Mouse (Mus musculus): ENCODE measurements around the gene AI467606. TPM values are rescaled to one million over a fixed set of nuclear protein-coding genes. Genes with fewer than 3 reads are reported as not detected.

Gene AI467606
- polyA plus RNA-seq (2016; fragmentation: Nextera tagmentation; extraction: Ambion mirVana): 0.54 and 1.4 TPM in 2 replicates

DNA sequence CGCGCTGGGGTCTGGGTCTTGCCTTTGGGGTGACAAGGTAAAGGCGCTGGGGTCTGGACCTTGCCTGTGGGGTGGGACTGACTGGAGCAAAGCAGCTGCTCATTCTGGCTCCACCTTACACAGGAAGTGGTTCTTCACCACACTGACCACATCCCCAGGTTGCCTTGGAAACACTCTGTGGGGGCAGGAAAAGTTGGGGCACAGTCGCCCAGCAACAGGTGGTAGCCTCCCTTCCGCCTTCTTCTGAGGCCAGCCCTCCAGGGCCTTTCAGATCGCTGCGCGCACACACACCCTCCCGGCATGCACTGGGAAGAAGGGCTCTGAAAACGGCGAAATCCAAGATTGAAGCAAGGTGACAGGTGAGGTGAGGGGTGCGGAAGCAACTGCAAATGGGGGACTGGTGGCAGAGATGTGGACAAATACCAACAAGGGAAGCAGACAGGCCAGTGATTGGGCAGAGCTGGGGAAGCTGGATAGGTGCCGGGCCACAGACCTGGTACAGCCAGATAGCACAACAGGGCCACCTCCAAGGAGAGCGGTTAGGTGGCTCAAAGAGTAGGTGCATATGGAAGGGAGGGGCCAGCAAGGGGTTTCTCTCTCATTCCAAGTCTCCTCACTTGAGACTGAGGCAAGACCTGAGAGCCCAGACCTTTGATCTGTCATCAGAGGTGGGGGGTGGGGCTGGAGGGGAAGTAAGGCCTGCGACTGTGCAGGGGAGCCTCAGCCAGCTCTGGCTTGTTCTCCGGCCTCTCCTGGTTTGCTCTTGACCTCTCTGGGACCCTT lies at the start of gene AI467606:
TSS of gene AI467606 (plus strand) at position 246 of the 783 bp plus-strand sequence.
- Histone ChIP-seq H3K27me3 (replicated peaks; ENCODE audit: low read depth, poor library complexity, severe bottlenecking) (peaks cover 10% of the 10 kb centered on the region; the same call in 1 of the 2 replicates), H3K4me3 (peak within 1 kb of the TSS; percentile 33; the same call in 1 of the 2 replicates), H3K4me1 (peaks cover 39% of the 10 kb centered on the region), H3K27ac (replicated peaks) (peak within 1 kb of the TSS; percentile 71), H3K36me3 (replicated peaks) (no peaks in the 10 kb centered on the region), H3K9me3 (no peaks in the 10 kb centered on the region)
- 70% methylated on average over 16 of the region's 16 CpGs for WGBS
- peak; percentile 26 for DNase-seq (ENCODE audit: low spot score)

DNA sequence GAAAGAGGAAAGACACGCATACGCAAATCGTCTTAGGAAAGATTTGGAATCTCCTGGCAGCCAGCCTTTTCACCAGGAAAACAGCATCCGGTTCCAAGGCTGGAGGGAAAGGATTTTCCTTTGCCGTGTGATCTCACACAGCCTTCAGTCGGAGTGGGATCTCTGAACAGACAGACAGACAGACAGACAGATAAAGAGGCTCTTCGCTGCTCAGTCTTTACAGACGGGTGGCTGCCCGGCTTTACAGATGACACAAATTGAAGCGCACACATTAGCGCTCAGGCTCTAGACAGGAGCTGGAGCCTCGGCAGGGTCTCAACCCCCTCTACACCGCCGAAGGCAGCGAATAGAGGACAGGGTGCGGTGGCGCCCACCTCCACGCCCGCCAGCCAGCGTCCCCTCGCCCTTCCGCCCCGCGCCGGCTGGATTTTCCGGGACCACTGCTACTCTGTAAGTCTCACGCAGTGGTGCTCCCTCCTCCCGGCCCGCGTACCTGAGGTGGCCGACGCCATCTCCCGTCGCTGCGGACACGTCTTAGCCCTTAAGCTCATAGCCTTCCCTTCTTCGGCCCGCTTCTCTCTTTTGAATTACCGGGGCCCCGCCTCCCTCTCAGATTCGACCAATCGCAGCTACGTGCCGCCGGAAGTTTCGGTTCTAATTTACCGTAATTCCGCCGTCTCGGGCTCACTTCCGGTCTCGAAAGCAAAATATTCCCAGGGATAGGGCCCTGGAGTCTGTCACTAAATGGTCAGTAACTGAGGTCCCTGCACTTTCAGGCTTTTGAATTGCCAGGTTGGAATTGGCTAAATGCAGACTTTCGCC lies 49.1 kb upstream of the AI467606 start, which contains the start of gene Kif22:
TSS of gene Kif22 (minus strand) at position 621 of the 822 bp plus-strand sequence.
- peak; percentile 91 for DNase-seq (ENCODE audit: low spot score)
- H3K27me3 ChIP-seq (replicated peaks; ENCODE audit: low read depth, poor library complexity, severe bottlenecking): no peaks in the 10 kb centered on the region
- H3K4me3 ChIP-seq: peak within 1 kb of the TSS; percentile 97
- H3K9me3 ChIP-seq: no peaks in the 10 kb centered on the region
- WGBS: under 1% methylated on average over 53 of the region's 53 CpGs
- peaks cover 25% of the 10 kb centered on the region for H3K4me1 ChIP-seq
- H3K27ac ChIP-seq (replicated peaks): peak within 1 kb of the TSS; percentile 94
- H3K36me3 ChIP-seq (replicated peaks): peaks cover 38% of the 10 kb centered on the region

GRCm38 (mm10) chr7:127055026-127055585 lies 36.1 kb upstream of the AI467606 start:
- Histone ChIP-seq H3K36me3 (replicated peaks) (no peaks in the 10 kb centered on the region), H3K4me3 (no peak overlapping the region), H3K27ac (replicated peaks) (no peak overlapping the region), H3K9me3 (no peaks in the 10 kb centered on the region), H3K4me1 (no peaks in the 10 kb centered on the region), H3K27me3 (replicated peaks; ENCODE audit: low read depth, poor library complexity, severe bottlenecking) (no peaks in the 10 kb centered on the region)
- 70% methylated on average over 5 of the region's 5 CpGs for WGBS
- DNase-seq (ENCODE audit: low spot score): no peak

DNA sequence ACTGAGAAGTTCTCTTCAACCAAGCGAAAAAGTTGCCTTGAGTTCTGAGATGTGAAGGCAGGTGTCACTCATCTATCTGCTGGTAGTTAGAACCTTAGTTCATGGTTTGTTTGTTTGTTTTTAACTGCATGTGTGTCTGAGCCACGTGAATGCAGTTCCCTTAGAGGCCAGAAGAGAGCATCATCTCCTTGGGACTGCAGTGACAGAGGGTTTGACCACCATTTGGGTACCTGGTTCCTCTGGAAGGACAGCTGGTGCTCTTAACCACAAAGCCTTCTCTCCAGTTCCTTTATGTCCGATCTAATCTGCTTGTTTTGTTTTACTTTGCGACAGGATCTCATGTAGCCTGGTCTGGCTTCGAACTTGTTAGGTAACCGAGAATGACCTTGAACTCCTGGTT lies 25.6 kb upstream of the AI467606 start:
- WGBS: 85% methylated on average over 6 of the region's 6 CpGs
- H3K4me1 ChIP-seq: no peaks in the 10 kb centered on the region
- no peaks in the 10 kb centered on the region for H3K36me3 ChIP-seq (replicated peaks)
- H3K27ac ChIP-seq (replicated peaks): no peak overlapping the region
- H3K9me3 ChIP-seq: no peaks in the 10 kb centered on the region
- H3K27me3 ChIP-seq (replicated peaks; ENCODE audit: low read depth, poor library complexity, severe bottlenecking): no peaks in the 10 kb centered on the region
- DNase-seq (ENCODE audit: low spot score): no peak
- no peak overlapping the region for H3K4me3 ChIP-seq

- Histone ChIP-seq H3K27ac (replicated peaks) (no peak overlapping the region), H3K4me1 (no peaks in the 10 kb centered on the region), H3K27me3 (replicated peaks; ENCODE audit: low read depth, poor library complexity, severe bottlenecking) (no peaks in the 10 kb centered on the region), H3K4me3 (no peak overlapping the region), H3K36me3 (replicated peaks) (no peaks in the 10 kb centered on the region), H3K9me3 (no peaks in the 10 kb centered on the region)
- DNase-seq (ENCODE audit: low spot score): no peak
- WGBS: 89% methylated on average over 4 of the region's 4 CpGs
Measured at GRCm38 (mm10) chr7:127066317-127066716, 24.8 kb upstream of the AI467606 start.

- H3K27ac ChIP-seq (replicated peaks): no peak overlapping the region
- no peaks in the 10 kb centered on the region for H3K36me3 ChIP-seq (replicated peaks)
- H3K9me3 ChIP-seq: 0 out of 2 replicates have a peak, but pooled peaks cover 5% of the 10 kb centered on the region
- H3K27me3 ChIP-seq (replicated peaks; ENCODE audit: low read depth, poor library complexity, severe bottlenecking): no peaks in the 10 kb centered on the region
- no peak overlapping the region for H3K4me3 ChIP-seq
- WGBS: 72% methylated on average over 4 of the region's 4 CpGs
- DNase-seq (ENCODE audit: low spot score): no peak
- H3K4me1 ChIP-seq: 0 out of 2 replicates have a peak, but pooled peaks cover 3% of the 10 kb centered on the region
Measured at GRCm38 (mm10) chr7:127070871-127071413, 20.2 kb upstream of the AI467606 start.

- no peak overlapping the region for H3K4me3 ChIP-seq
- no peaks in the 10 kb centered on the region for H3K27me3 ChIP-seq (replicated peaks; ENCODE audit: low read depth, poor library complexity, severe bottlenecking)
- no peak overlapping the region for H3K27ac ChIP-seq (replicated peaks)
- DNase-seq (ENCODE audit: low spot score): no peak
- 82% methylated on average over 4 of the region's 4 CpGs for WGBS
- H3K4me1 ChIP-seq: 0 out of 2 replicates have a peak, but pooled peaks cover 3% of the 10 kb centered on the region
- H3K36me3 ChIP-seq (replicated peaks): no peaks in the 10 kb centered on the region
- H3K9me3 ChIP-seq: 0 out of 2 replicates have a peak, but pooled peaks cover 5% of the 10 kb centered on the region
Measured at GRCm38 (mm10) chr7:127073221-127073620, 17.9 kb upstream of the AI467606 start.

DNA sequence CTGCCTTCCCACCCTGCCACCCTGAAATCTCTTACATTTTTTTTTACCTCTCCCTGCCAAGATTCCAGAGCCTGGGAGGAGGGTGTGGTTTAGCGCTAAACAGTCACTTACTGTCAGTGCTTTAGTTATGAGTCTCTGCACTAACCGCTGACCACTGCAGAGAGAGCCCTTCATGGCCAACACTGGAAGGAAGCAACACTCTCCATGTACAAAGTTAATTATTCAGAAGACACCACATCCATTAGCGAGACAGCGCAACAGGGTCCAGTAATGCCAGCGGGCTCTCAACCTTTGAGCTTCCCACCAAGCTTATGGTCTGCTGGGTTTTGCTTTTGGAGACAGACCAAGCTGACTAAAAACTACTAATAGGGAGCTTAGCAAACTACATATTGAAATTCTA lies 15.0 kb upstream of the AI467606 start:
- H3K4me3 ChIP-seq: no peak overlapping the region
- 0 out of 2 replicates have a peak, but pooled peaks cover 3% of the 10 kb centered on the region for H3K4me1 ChIP-seq
- H3K9me3 ChIP-seq: 0 out of 2 replicates have a peak, but pooled peaks cover 5% of the 10 kb centered on the region
- H3K27ac ChIP-seq (replicated peaks): no peak overlapping the region
- WGBS: 91% methylated on average over 5 of the region's 5 CpGs
- DNase-seq (ENCODE audit: low spot score): no peak
- no peaks in the 10 kb centered on the region for H3K36me3 ChIP-seq (replicated peaks)
- H3K27me3 ChIP-seq (replicated peaks; ENCODE audit: low read depth, poor library complexity, severe bottlenecking): no peaks in the 10 kb centered on the region

DNA sequence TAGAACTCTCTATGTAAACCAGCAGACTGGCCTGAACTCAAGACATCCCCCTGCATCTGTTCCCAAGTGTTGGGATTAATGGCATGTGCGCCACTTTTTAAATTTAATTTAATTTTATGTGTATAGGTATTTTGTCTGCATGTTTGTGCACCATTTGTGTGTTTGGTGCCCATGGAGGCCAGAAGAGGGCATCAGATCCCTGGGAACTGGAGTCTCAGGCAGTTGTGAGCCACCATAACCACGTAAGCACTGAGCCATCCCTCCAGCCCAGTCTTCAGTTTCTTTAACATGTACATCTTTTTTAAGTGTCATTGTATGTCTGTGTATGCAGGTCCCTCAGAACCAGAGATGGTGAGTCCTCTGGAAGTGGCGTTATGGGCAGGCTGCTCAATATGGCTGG lies 13.5 kb upstream of the AI467606 start:
- H3K36me3 ChIP-seq (replicated peaks): no peaks in the 10 kb centered on the region
- no peak for DNase-seq (ENCODE audit: low spot score)
- no peaks in the 10 kb centered on the region for H3K4me1 ChIP-seq
- H3K27ac ChIP-seq (replicated peaks): no peak overlapping the region
- 80% methylated on average over 3 of the region's 3 CpGs for WGBS
- H3K9me3 ChIP-seq: 0 out of 2 replicates have a peak, but pooled peaks cover 5% of the 10 kb centered on the region
- H3K27me3 ChIP-seq (replicated peaks; ENCODE audit: low read depth, poor library complexity, severe bottlenecking): no peaks in the 10 kb centered on the region
- H3K4me3 ChIP-seq: no peak overlapping the region

GRCm38 (mm10) chr7:127080045-127080444 lies 11.1 kb upstream of the AI467606 start:
- no peak overlapping the region for H3K27ac ChIP-seq (replicated peaks)
- no peaks in the 10 kb centered on the region for H3K27me3 ChIP-seq (replicated peaks; ENCODE audit: low read depth, poor library complexity, severe bottlenecking)
- 0 out of 2 replicates have a peak, but pooled peaks cover 3% of the 10 kb centered on the region for H3K9me3 ChIP-seq
- no peak for DNase-seq (ENCODE audit: low spot score)
- no peaks in the 10 kb centered on the region for H3K36me3 ChIP-seq (replicated peaks)
- no peak overlapping the region for H3K4me3 ChIP-seq
- 58% methylated on average over 3 of the region's 3 CpGs for WGBS
- H3K4me1 ChIP-seq: no peaks in the 10 kb centered on the region

DNA sequence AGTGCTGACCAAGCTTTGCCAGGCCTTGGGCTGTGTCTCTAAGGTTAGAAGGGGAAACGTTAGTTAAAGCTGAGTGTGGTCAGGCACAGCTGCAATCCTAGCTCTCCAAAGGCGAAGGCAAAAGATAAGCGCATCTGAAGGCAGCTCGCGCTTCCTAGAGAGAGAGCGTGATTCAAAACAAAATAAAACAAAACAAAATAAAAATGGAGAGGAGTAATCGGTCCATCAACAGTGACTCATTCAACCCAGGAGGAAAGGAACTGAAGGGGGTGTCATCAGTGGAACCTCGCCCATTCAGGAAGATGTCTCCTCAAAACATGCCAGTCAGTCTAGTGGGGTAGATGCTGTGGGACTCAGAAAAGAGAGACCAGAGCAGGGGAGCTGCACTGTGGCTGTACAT lies 8.9 kb upstream of the AI467606 start:
- DNase-seq (ENCODE audit: low spot score): no peak
- H3K27me3 ChIP-seq (replicated peaks; ENCODE audit: low read depth, poor library complexity, severe bottlenecking): no peaks in the 10 kb centered on the region
- WGBS: 84% methylated on average over 8 of the region's 8 CpGs
- no peaks in the 10 kb centered on the region for H3K9me3 ChIP-seq
- H3K4me1 ChIP-seq: no peaks in the 10 kb centered on the region
- no peaks in the 10 kb centered on the region for H3K36me3 ChIP-seq (replicated peaks)
- H3K27ac ChIP-seq (replicated peaks): no peak overlapping the region
- H3K4me3 ChIP-seq: no peak overlapping the region

DNA sequence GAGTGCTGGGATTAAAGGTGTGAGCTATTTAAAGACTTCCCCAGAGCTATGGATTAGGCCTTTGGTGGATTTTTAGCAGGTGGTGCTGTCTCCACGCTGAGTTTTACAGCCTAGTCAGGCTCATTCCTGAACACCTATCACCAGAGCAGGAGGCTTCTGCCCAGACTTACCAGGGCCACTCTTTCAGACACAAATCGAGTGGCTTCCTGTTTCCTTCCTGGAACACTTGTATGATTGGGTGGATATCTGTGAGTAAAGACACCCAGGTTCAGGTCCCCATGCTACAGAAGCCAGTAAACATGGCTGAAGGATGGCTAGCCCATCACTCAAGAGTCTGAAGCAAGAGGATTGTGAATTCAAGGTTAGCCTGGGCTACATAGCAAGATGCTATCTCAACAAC lies 8.2 kb upstream of the AI467606 start:
- no peaks in the 10 kb centered on the region for H3K36me3 ChIP-seq (replicated peaks)
- H3K4me1 ChIP-seq: no peaks in the 10 kb centered on the region
- no peak for DNase-seq (ENCODE audit: low spot score)
- H3K4me3 ChIP-seq: no peak overlapping the region
- WGBS: 59% methylated on average over 2 of the region's 2 CpGs
- no peaks in the 10 kb centered on the region for H3K9me3 ChIP-seq
- no peaks in the 10 kb centered on the region for H3K27me3 ChIP-seq (replicated peaks; ENCODE audit: low read depth, poor library complexity, severe bottlenecking)
- no peak overlapping the region for H3K27ac ChIP-seq (replicated peaks)
